Mouse (Mus musculus) testis, postnatal 10 days (tissue): ENCODE data around the gene Stpg1.
A peak's percentile ranks its signal among the peaks of the same experiment; 100 is the strongest.

Experiments used
- DNase-seq: peaks from one replicate; pipeline ENCODE4 v3.0.0; 2021; ENCODE audit warnings: low spot score

The Stpg1 gene

GRCm38 (mm10) chr4:135549323-135549722, 54.7 kb downstream of the Stpg1 start:
- DNase-seq, result no peak

- DNase-seq, result no peak
Observed at GRCm38 (mm10) chr4:135563794-135564193, 69.2 kb downstream of the Stpg1 start.

GRCm38 (mm10) chr4:135565400-135565799, 70.8 kb downstream of the Stpg1 start:
- DNase-seq, result peak; percentile 73

GRCm38 (mm10) chr4:135567042-135567441, 72.5 kb downstream of the Stpg1 start:
- DNase-seq, result no peak

GRCm38 (mm10) chr4:135567484-135567883, 72.9 kb downstream of the Stpg1 start:
- DNase-seq, result no peak

GRCm38 (mm10) chr4:135569201-135569600, 74.6 kb downstream of the Stpg1 start:
- DNase-seq, result no peak

GRCm38 (mm10) chr4:135570152-135571036, 75.8 kb downstream of the Stpg1 start:
- DNase-seq, result peak; percentile 72

- DNase-seq, result no peak
Observed at GRCm38 (mm10) chr4:135571037-135571550, 76.5 kb downstream of the Stpg1 start.

- DNase-seq, result no peak
Observed at GRCm38 (mm10) chr4:135572276-135572675, 77.7 kb downstream of the Stpg1 start.

- DNase-seq, result peak; percentile 64
Observed at GRCm38 (mm10) chr4:135573251-135573808, 78.7 kb downstream of the Stpg1 start, which contains the start of gene Grhl3. Grhl3 (minus strand) TSS chr4:135573630.

- no peak for DNase-seq
Observed at GRCm38 (mm10) chr4:135575365-135576140, 81.0 kb downstream of the Stpg1 start.

- no peak for DNase-seq
Observed at GRCm38 (mm10) chr4:135578490-135578889, 83.9 kb downstream of the Stpg1 start.

- no peak for DNase-seq
Observed at GRCm38 (mm10) chr4:135579695-135580094, 85.1 kb downstream of the Stpg1 start.

- DNase-seq, result no peak
Observed at GRCm38 (mm10) chr4:135581222-135581910, 86.8 kb downstream of the Stpg1 start.

GRCm38 (mm10) chr4:135584838-135585237, 90.2 kb downstream of the Stpg1 start:
- DNase-seq, result no peak
